In the genomic region with DNA sequence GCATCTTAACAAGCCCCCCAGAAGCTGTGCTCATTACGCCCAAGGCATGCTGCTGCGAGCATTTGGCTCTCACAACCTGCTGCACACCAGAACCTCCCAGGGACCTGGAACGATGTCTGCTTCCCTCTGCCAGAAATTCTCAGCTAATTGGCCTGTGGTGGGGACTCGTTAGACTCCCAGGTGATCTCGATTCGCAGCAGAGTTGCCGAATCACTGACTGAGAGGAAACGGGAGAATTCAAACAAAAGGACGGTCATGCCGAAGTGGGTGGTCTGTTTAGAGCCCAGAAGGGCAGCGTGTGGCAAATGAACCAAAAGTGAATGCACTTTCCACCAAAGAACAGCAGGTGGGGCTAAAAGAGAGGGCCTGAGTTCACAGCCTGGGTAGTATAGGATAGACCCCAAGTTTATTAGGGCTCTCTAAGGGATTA, we compare ENCODE assay signal across 8 mouse cellular contexts.
DNase-seq lines count a peak whose midpoint lies in the region; ATAC-seq and TF ChIP-seq lines count a peak whose summit lies in the region.

No protein-coding gene starts in this region.

- no peak for TF ChIP-seq EP300 in lung, postnatal 0 days (IDR thresholded peaks at IDR 0.05)

- no peak overlapping the region for H3K27ac ChIP-seq in lung, postnatal 0 days (ENCODE audit: low read length)
- H3K27ac ChIP-seq in cerebellum, adult 2 months (ENCODE audit: insufficient read depth, low read length) = no peak overlapping the region
- no peak overlapping the region for H3K27ac ChIP-seq in hindbrain, embryonic 14.5 days

- TF ChIP-seq POLR2A in lung, adult 2 months (IDR thresholded peaks at IDR 0.05; ENCODE audit: borderline replicate concordance, extremely low read depth, low read depth, low read length) = no peak
- no peak for TF ChIP-seq POLR2A in cerebellum, adult 2 months (IDR thresholded peaks at IDR 0.05; ENCODE audit: borderline replicate concordance, insufficient read depth, low read length)

- no peaks in the 10 kb centered on the region for H3K4me1 ChIP-seq in lung, postnatal 0 days (ENCODE audit: insufficient read depth, low read depth, low read length)
- no peaks in the 10 kb centered on the region for H3K4me1 ChIP-seq in lung, adult 2 months (ENCODE audit: control insufficient read depth, insufficient read depth, low read length)
- H3K4me1 ChIP-seq in cerebellum, adult 2 months (ENCODE audit: control insufficient read depth, insufficient read depth, low read length) = peaks cover 8% of the 10 kb centered on the region; the same call in 1 of the 2 replicates
- no peaks in the 10 kb centered on the region for H3K4me1 ChIP-seq in hindbrain, embryonic 14.5 days (replicated peaks; ENCODE audit: control insufficient read depth, insufficient read depth, low read length)

- H3K9ac ChIP-seq in lung, postnatal 0 days (replicated peaks; ENCODE audit: low read depth) = no peak overlapping the region
- H3K9ac ChIP-seq in hindbrain, embryonic 14.5 days = no peak overlapping the region

- WGBS in lung, postnatal 0 days = 13% methylated on average over 11 of the region's 11 CpGs
- WGBS in lung, adult 2 months = 18% methylated on average over 11 of the region's 11 CpGs
- WGBS in cerebellum, adult 2 months = 1% methylated on average over 11 of the region's 11 CpGs
- WGBS in hindbrain, embryonic 14.5 days = 8% methylated on average over 11 of the region's 11 CpGs

- no peak for DNase-seq in lung, postnatal 0 days (ENCODE audit: low spot score)
- no peak for DNase-seq in lung, adult 2 months
- DNase-seq in cerebellum, adult 2 months = peak; percentile 67 to 73
- DNase-seq in hindbrain, embryonic 14.5 days (ENCODE audit: low spot score) = peak; percentile 62
- peak; percentile 76 for DNase-seq in retina, postnatal 1 day
- no peak for DNase-seq in adrenal gland, postnatal 25 days
- no peak for DNase-seq in B cell, adult 2 months
- DNase-seq in gastrocnemius, postnatal 14 days = no peak

- peak; percentile 11; the same call in 1 of the 2 replicates for TF ChIP-seq CTCF in lung, postnatal 0 days (IDR thresholded peaks at IDR 0.05)
- TF ChIP-seq CTCF in lung, adult 2 months (IDR thresholded peaks at IDR 0.05; ENCODE audit: insufficient read depth, low read length) = no peak
- peak; percentile 57 for TF ChIP-seq CTCF in cerebellum, adult 2 months (IDR thresholded peaks at IDR 0.05; ENCODE audit: borderline replicate concordance, insufficient read depth, low read depth, low read length)

- intact Hi-C loops in gastrocnemius, postnatal 14 days (cut with DNase I; ENCODE audit: low total_unique reads) = no loop called here

- no peaks in the 10 kb centered on the region for H3K36me3 ChIP-seq in lung, postnatal 0 days (ENCODE audit: insufficient read depth, low read length)
- H3K36me3 ChIP-seq in hindbrain, embryonic 14.5 days (replicated peaks; ENCODE audit: control insufficient read depth, insufficient read depth) = no peaks in the 10 kb centered on the region

- no peak overlapping the region for H3K4me3 ChIP-seq in lung, postnatal 0 days (ENCODE audit: low read depth, low read length)
- no peak overlapping the region for H3K4me3 ChIP-seq in lung, adult 2 months (replicated peaks; ENCODE audit: extremely low read depth, low read depth, low read length)
- H3K4me3 ChIP-seq in cerebellum, adult 2 months (replicated peaks; ENCODE audit: insufficient read depth, low read depth, low read length) = peak overlapping the region; percentile 11
- H3K4me3 ChIP-seq in hindbrain, embryonic 14.5 days (replicated peaks; ENCODE audit: low read length) = no peak overlapping the region

- no peak overlapping the region for H3K4me2 ChIP-seq in lung, postnatal 0 days (replicated peaks; ENCODE audit: low read depth, low read length)
- H3K4me2 ChIP-seq in hindbrain, embryonic 14.5 days (replicated peaks) = no peak overlapping the region

- H3K9me3 ChIP-seq in lung, postnatal 0 days (ENCODE audit: low read length) = no peaks in the 10 kb centered on the region
- no peaks in the 10 kb centered on the region for H3K9me3 ChIP-seq in hindbrain, embryonic 14.5 days (ENCODE audit: control insufficient read depth, low read length)

- no peak for ATAC-seq in lung, postnatal 0 days
- no peak for ATAC-seq in hindbrain, embryonic 14.5 days (ENCODE audit: low FRiP score)

- H3K27me3 ChIP-seq in lung, postnatal 0 days (replicated peaks; ENCODE audit: insufficient read depth, low read length) = no peaks in the 10 kb centered on the region
- peaks cover 1% of the 10 kb centered on the region; the same call in 1 of the 2 replicates for H3K27me3 ChIP-seq in cerebellum, adult 2 months (ENCODE audit: control insufficient read depth, insufficient read depth, low read length)
- no peaks in the 10 kb centered on the region for H3K27me3 ChIP-seq in hindbrain, embryonic 14.5 days (ENCODE audit: control insufficient read depth, insufficient read depth, low read length)

Comparison
In these comparisons a context has a peak if more than half of its experiments do, and no peak if none do; other contexts are left out.
1. DNase-seq: peak in cerebellum, adult 2 months (2 of 2), hindbrain, embryonic 14.5 days (single experiment) and retina, postnatal 1 day (single experiment); none in lung, postnatal 0 days (single experiment), lung, adult 2 months (single experiment), adrenal gland, postnatal 25 days (single experiment), B cell, adult 2 months (0 of 2) and gastrocnemius, postnatal 14 days (single experiment).